Mouse (Mus musculus) megakaryocyte-erythroid progenitor cell, adult 5 weeks (primary cell): ENCODE results near the gene Tjp1. TPM values are rescaled to one million over a fixed set of nuclear protein-coding genes. Genes with fewer than 3 reads are reported as not detected.

Source experiments
- polyA plus RNA-seq: library from polyadenylated mRNA; stranded (reverse); fragments of >175 nt; gene quantifications from 2 replicates; pipeline ENCODE4 v1.2.3, GENCODE M21; 2012

Gene Tjp1
- polyA plus RNA-seq, result 0.73 and 0.88 TPM in 2 replicates

DNA sequence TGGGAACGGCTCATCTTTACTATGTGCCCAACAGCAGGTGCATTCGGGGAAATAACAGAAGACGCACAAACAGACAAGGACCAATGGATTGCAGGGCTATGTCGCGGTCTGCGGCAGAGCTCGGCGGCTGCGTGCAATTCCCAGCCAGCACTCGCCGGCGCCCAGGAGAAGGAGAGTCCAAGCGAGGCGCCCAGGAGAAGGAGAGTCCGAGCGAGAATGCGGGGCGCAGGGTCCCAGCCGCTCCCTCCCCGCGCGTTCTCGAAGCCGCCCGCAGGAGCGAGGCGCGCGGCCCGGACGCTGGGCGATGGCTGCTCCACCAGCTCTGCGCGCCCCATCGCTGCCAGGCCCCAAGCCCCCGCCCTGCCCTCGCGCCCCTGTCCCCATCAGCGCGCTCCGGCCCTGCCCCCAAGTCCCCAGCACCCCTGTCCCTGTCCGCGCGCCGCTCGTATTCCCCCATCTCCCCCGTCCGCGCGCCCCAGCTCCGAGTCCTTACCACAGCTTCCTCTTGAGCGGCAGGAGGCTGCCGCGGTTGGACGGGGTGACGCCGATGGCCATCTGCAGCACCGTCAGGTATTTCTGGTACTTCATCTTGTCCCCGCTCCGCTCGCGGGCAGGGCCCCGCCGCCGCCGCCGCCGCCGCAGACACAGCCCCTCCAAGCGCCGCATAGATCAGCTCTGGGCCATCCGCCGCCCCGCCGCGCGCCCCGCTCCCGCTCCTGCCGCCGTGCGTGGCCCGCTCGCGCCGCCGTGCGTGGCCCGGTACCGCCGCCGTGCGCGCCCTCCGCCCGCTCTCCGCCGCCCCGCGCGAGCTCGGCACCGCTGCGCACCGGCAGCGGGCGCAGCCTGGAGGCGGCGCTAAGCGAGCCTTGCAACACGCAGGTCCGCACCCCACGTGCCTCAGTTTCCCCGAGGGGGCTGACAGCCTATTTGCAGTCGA lies at the start of gene Tjp1:
Gene Tjp1 (minus strand): TSS at position 711 of the 937 bp plus-strand sequence.

Other genes with a start within 250 kb of the Tjp1 start
- 8.7 and 11.1 TPM in 2 replicates for gene Tarsl2, start 117.1 kb upstream of the Tjp1 start, polyA plus RNA-seq
- gene Tm2d3, start 163.4 kb upstream of the Tjp1 start, polyA plus RNA-seq, result 8.6 and 12.2 TPM in 2 replicates